Mouse (Mus musculus): ENCODE data around the gene Meox1.

Gene Meox1

GRCm38 (mm10) chr11:101858742-101859141, 35.4 kb downstream of the Meox1 start:
- DNase-seq (ENCODE audit: extremely low read depth, insufficient read length, low spot score), result no peak

GRCm38 (mm10) chr11:101855950-101856712, 38.0 kb downstream of the Meox1 start:
- no peak for DNase-seq (ENCODE audit: extremely low read depth, insufficient read length, low spot score)

- DNase-seq (ENCODE audit: extremely low read depth, insufficient read length, low spot score), result no peak
Observed at GRCm38 (mm10) chr11:101851042-101851441, 43.1 kb downstream of the Meox1 start.

GRCm38 (mm10) chr11:101849286-101849685, 44.9 kb downstream of the Meox1 start:
- DNase-seq (ENCODE audit: extremely low read depth, insufficient read length, low spot score), result peak; percentile 67

GRCm38 (mm10) chr11:101847509-101847908, 46.7 kb downstream of the Meox1 start:
- DNase-seq (ENCODE audit: extremely low read depth, insufficient read length, low spot score), result no peak

- no peak for DNase-seq (ENCODE audit: extremely low read depth, insufficient read length, low spot score)
Observed at GRCm38 (mm10) chr11:101842773-101843163, 51.4 kb downstream of the Meox1 start.

- no peak for DNase-seq (ENCODE audit: extremely low read depth, insufficient read length, low spot score)
Observed at GRCm38 (mm10) chr11:101841998-101842772, 52.0 kb downstream of the Meox1 start.

GRCm38 (mm10) chr11:101840405-101840804, 53.8 kb downstream of the Meox1 start:
- DNase-seq (ENCODE audit: extremely low read depth, insufficient read length, low spot score), result no peak

GRCm38 (mm10) chr11:101839426-101839825, 54.7 kb downstream of the Meox1 start:
- DNase-seq (ENCODE audit: extremely low read depth, insufficient read length, low spot score), result peak; percentile 65

GRCm38 (mm10) chr11:101832001-101832400, 62.2 kb downstream of the Meox1 start:
- no peak for DNase-seq (ENCODE audit: extremely low read depth, insufficient read length, low spot score)

GRCm38 (mm10) chr11:101830616-101831015, 63.6 kb downstream of the Meox1 start:
- DNase-seq (ENCODE audit: extremely low read depth, insufficient read length, low spot score), result no peak

GRCm38 (mm10) chr11:101830112-101830511, 64.1 kb downstream of the Meox1 start:
- DNase-seq (ENCODE audit: extremely low read depth, insufficient read length, low spot score), result no peak

- no peak for DNase-seq (ENCODE audit: extremely low read depth, insufficient read length, low spot score)
Observed at GRCm38 (mm10) chr11:101828718-101829117, 65.5 kb downstream of the Meox1 start.
